Mouse (Mus musculus) hindbrain, embryonic 11.5 days (tissue): ENCODE results near the gene Chmp6. TPM values are rescaled to one million over a fixed set of nuclear protein-coding genes. Genes with fewer than 3 reads are reported as not detected.

Experiments used
- ATAC-seq: fragments of 200-750 bp; cut with Nextera tagmentation; 2 replicates; pipeline ENCODE4 v1.8.0; 2017; ENCODE audit warnings: mild to moderate bottlenecking, moderate TSS enrichment, moderate library complexity; ENCODE audit not compliant: low FRiP score
- DNase-seq: peaks from one replicate; pipeline ENCODE4 v3.0.0-alpha.2; 2015; ENCODE audit warnings: low spot score
- H3K27ac ChIP-seq: fragments of 300-500 bp; sonication (generic); 2 replicates; pipeline ENCODE4 v1.5.1; 2014; ENCODE audit warnings: mild to moderate bottlenecking, low read depth, low read length
- H3K27me3 ChIP-seq: fragments of 300-500 bp; sonication (generic); 2 replicates; pipeline ENCODE4 v1.6.1; 2014; ENCODE audit warnings: mild to moderate bottlenecking, low read length, moderate library complexity, mixed read lengths; ENCODE audit not compliant: control insufficient read depth, insufficient read depth
- H3K36me3 ChIP-seq: fragments of 300-500 bp; sonication (generic); 2 replicates; pipeline ENCODE4 v1.6.1; 2014; ENCODE audit warnings: mild to moderate bottlenecking, low read length, moderate library complexity, mixed read lengths; ENCODE audit not compliant: control insufficient read depth, insufficient read depth
- H3K4me1 ChIP-seq: fragments of 300-500 bp; sonication (generic); replicated peaks from 2 replicates; pipeline ENCODE4 v1.6.1; 2014; ENCODE audit warnings: low read length, mixed read lengths; ENCODE audit not compliant: control insufficient read depth, insufficient read depth
- H3K4me2 ChIP-seq: fragments of 300-500 bp; sonication (generic); replicated peaks from 2 replicates; pipeline ENCODE4 v1.6.1; 2014; ENCODE audit warnings: mild to moderate bottlenecking, low read depth, low read length
- H3K4me3 ChIP-seq: fragments of 300-500 bp; sonication (generic); 2 replicates; pipeline ENCODE4 v1.5.1; 2014; ENCODE audit warnings: low read depth, low read length
- H3K9ac ChIP-seq: fragments of 300-500 bp; sonication (generic); 2 replicates; pipeline ENCODE4 v1.6.1; 2014; ENCODE audit warnings: low read depth, low read length
- H3K9me3 ChIP-seq: fragments of 300-500 bp; sonication (generic); 2 replicates; pipeline ENCODE4 v1.6.1; 2016; ENCODE audit warnings: low read length; ENCODE audit not compliant: control insufficient read depth
- WGBS: fragments of 180-500 bp; shearing (Covaris S2); extraction: QIAGEN DNeasy Blood & Tissue Kit; methylation state at CpG from one replicate; pipeline ENCODE4 v1.1.7; 2014; 5-methylcytosine and 5-hydroxymethylcytosine counted together
- polyA plus RNA-seq: library from polyadenylated mRNA; unstranded; fragments of >200 nt; fragmentation: Nextera tagmentation; extraction: Ambion mirVana; gene quantifications from 2 replicates; pipeline ENCODE4 v1.2.1, GENCODE M21; 2014

Chmp6 gene
- polyA plus RNA-seq, 1 experiment from 2014 or later: 87.2 TPM

GRCm38 (mm10) chr11:119914381-119914780 is 1.1 kb downstream of the Chmp6 start:
- H3K27ac ChIP-seq: no peak overlapping the region
- WGBS: 35% methylated on average over 4 of the region's 4 CpGs

GRCm38 (mm10) chr11:119915666-119916065 is 2.4 kb downstream of the Chmp6 start:
- Histone ChIP-seq H3K4me1 (peaks cover 5% of the 10 kb centered on the region), H3K9ac (no peak overlapping the region), H3K4me2 (no peak overlapping the region), H3K27ac (no peak overlapping the region), H3K9me3 (no peaks in the 10 kb centered on the region), H3K36me3 (0 out of 2 replicates have a peak, but pooled peaks cover 3% of the 10 kb centered on the region), H3K27me3 (no peaks in the 10 kb centered on the region), H3K4me3 (no peak overlapping the region; the same call in 1 of the 2 replicates)
- DNase-seq (no peak), ATAC-seq (no peak)
- 95% methylated on average over 9 of the region's 9 CpGs for WGBS

More at GRCm38 (mm10) chr11:119914381-119914780, 1.1 kb downstream of the Chmp6 start:
- Histone ChIP-seq H3K9ac (peak overlapping the region; percentile 94), H3K9me3 (no peaks in the 10 kb centered on the region), H3K27me3 (no peaks in the 10 kb centered on the region), H3K4me3 (peak overlapping the region; percentile 95), H3K4me2 (peak overlapping the region; percentile 95), H3K36me3 (0 out of 2 replicates have a peak, but pooled peaks cover 3% of the 10 kb centered on the region), H3K4me1 (peaks cover 7% of the 10 kb centered on the region)
- DNase-seq (no peak), ATAC-seq (no peak)

DNA sequence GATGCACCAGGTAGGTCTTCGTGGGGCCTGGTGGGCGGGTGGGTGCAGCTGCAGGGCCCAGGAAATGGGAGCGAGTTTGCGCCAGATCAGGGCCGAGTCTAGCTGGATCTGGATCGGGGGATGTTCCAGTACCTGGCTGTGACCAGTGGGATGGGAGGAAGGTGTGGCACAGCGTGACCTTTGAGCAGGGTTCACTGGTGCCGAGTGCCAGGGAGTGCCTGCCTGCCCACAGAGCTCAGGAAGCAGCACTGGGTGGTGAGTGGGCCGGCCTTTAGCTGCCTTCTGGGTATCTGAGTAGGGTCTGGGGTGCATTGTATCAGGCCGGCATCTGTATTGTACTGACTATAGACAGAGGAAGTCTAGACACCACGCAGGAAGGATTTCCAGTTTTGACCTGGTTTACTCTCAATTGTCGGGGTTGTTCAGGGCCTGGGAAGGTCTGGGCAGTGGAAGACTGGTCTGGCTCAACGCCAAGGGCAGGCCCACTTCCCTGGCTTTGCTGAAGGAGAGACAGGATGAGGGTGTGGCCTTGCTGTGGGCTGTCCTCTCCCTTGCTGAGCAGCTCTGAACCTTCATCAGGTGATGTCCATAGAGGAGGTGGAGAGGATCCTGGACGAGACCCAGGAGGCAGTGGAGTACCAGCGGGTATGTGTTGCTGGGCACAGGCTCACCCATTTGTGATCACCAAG is 3.0 kb downstream of the Chmp6 start:
- Histone ChIP-seq H3K27ac (no peak overlapping the region), H3K36me3 (0 out of 2 replicates have a peak, but pooled peaks cover 3% of the 10 kb centered on the region), H3K4me2 (no peak overlapping the region), H3K27me3 (no peaks in the 10 kb centered on the region), H3K4me3 (no peak overlapping the region; the same call in 1 of the 2 replicates), H3K9ac (no peak overlapping the region), H3K9me3 (no peaks in the 10 kb centered on the region), H3K4me1 (peaks cover 5% of the 10 kb centered on the region)
- DNase-seq (no peak), ATAC-seq (no peak)
- WGBS: 89% methylated on average over 15 of the region's 15 CpGs

- Histone ChIP-seq H3K4me3 (no peak overlapping the region), H3K27ac (no peak overlapping the region), H3K4me1 (peaks cover 5% of the 10 kb centered on the region), H3K4me2 (no peak overlapping the region), H3K27me3 (no peaks in the 10 kb centered on the region), H3K9ac (no peak overlapping the region), H3K9me3 (no peaks in the 10 kb centered on the region), H3K36me3 (0 out of 2 replicates have a peak, but pooled peaks cover 3% of the 10 kb centered on the region)
- 93% methylated on average over 21 of the region's 21 CpGs for WGBS
- ATAC-seq: no peak
- DNase-seq: no peak
These were observed 3.7 kb downstream of the Chmp6 start for GRCm38 (mm10) chr11:119916834-119917469.

DNA sequence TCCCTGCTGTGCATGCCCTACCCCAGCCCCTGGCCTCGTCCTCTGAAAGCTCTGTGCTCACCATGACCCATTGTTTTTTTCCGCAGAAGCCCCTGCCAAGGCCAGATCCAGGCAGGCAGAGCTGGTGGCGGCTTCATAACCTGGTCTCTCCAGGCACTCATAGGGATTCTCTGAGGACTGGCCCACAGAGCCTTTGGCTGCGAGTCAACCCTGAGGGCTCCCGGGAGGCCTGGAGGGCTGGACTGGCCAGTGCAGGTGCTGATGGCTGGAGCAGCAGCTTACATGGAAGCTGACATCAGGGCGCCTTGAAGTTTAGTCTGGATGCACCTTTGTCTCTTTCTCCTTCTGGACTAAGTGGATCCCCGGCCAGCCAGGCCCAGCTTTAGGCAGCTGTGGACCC is 5.3 kb downstream of the Chmp6 start:
- H3K9me3 ChIP-seq: no peaks in the 10 kb centered on the region
- no peaks in the 10 kb centered on the region for H3K27me3 ChIP-seq
- ATAC-seq (no peak), DNase-seq (no peak)
- no peak overlapping the region for H3K4me3 ChIP-seq
- 0 out of 2 replicates have a peak overlapping the region, but pooled peaks have one; percentile 7 for H3K4me2 ChIP-seq
- H3K27ac ChIP-seq: no peak overlapping the region
- H3K4me1 ChIP-seq: peaks cover 5% of the 10 kb centered on the region
- WGBS: 91% methylated on average over 7 of the region's 7 CpGs
- H3K36me3 ChIP-seq: 0 out of 2 replicates have a peak, but pooled peaks cover 3% of the 10 kb centered on the region
- no peak overlapping the region for H3K9ac ChIP-seq

GRCm38 (mm10) chr11:119919432-119919831 is 6.2 kb downstream of the Chmp6 start:
- H3K4me2 ChIP-seq: no peak overlapping the region
- no peak overlapping the region for H3K27ac ChIP-seq
- DNase-seq (no peak), ATAC-seq (no peak)
- H3K4me3 ChIP-seq: no peak overlapping the region
- H3K9ac ChIP-seq: no peak overlapping the region
- peaks cover 3% of the 10 kb centered on the region for H3K4me1 ChIP-seq
- WGBS: 94% methylated on average over 4 of the region's 4 CpGs
- no peaks in the 10 kb centered on the region for H3K27me3 ChIP-seq
- H3K9me3 ChIP-seq: no peaks in the 10 kb centered on the region
- 0 out of 2 replicates have a peak, but pooled peaks cover 3% of the 10 kb centered on the region for H3K36me3 ChIP-seq

GRCm38 (mm10) chr11:119919897-119920296 is 6.7 kb downstream of the Chmp6 start:
- no peak overlapping the region for H3K4me2 ChIP-seq
- no peak for ATAC-seq
- H3K36me3 ChIP-seq: 0 out of 2 replicates have a peak, but pooled peaks cover 3% of the 10 kb centered on the region
- no peak overlapping the region for H3K9ac ChIP-seq
- WGBS: 62% methylated on average over 8 of the region's 8 CpGs
- H3K27me3 ChIP-seq: no peaks in the 10 kb centered on the region
- H3K4me1 ChIP-seq: no peaks in the 10 kb centered on the region; the same call in 1 of the 2 replicates
- DNase-seq: peak; percentile 81
- no peak overlapping the region for H3K4me3 ChIP-seq
- H3K9me3 ChIP-seq: no peaks in the 10 kb centered on the region
- no peak overlapping the region for H3K27ac ChIP-seq

GRCm38 (mm10) chr11:119920668-119921067 is 7.4 kb downstream of the Chmp6 start:
- ATAC-seq (no peak), DNase-seq (no peak)
- 86% methylated on average over 5 of the region's 5 CpGs for WGBS
- Histone ChIP-seq H3K4me1 (no peaks in the 10 kb centered on the region; the same call in 1 of the 2 replicates), H3K4me2 (no peak overlapping the region), H3K4me3 (no peak overlapping the region), H3K27me3 (no peaks in the 10 kb centered on the region), H3K9ac (no peak overlapping the region), H3K9me3 (no peaks in the 10 kb centered on the region), H3K27ac (no peak overlapping the region), H3K36me3 (0 out of 2 replicates have a peak, but pooled peaks cover 3% of the 10 kb centered on the region)
